Mouse (Mus musculus) embryonic fibroblast, embryonic 13.5 days (primary cell): ENCODE measurements around the gene F12. TPM values are rescaled to one million over a fixed set of nuclear protein-coding genes. Genes with fewer than 3 reads are reported as not detected.
A peak's percentile ranks its signal among the peaks of the same experiment; 100 is the strongest.

Experiments
- H3K27ac ChIP-seq: 2 replicates; pipeline ENCODE4 v1.5.1; 2012; ENCODE audit warnings: low read length, control low read depth, inconsistent platforms; ENCODE audit not compliant: insufficient read depth
- H3K4me1 ChIP-seq: 2 replicates; pipeline ENCODE4 v1.6.1; 2011; ENCODE audit warnings: low read length; ENCODE audit not compliant: control insufficient read depth, insufficient read depth
- H3K4me3 ChIP-seq: 2 replicates; pipeline ENCODE4 v1.5.1; 2011; ENCODE audit warnings: mild to moderate bottlenecking, control low read depth, low read length; ENCODE audit not compliant: insufficient read depth
- CTCF ChIP-seq: IDR thresholded peaks from 2 replicates; pipeline ENCODE4 v1.5.1; 2011; ENCODE audit warnings: mild to moderate bottlenecking, control low read depth, low read length, moderate library complexity, borderline replicate concordance; ENCODE audit not compliant: insufficient read depth
- POLR2A ChIP-seq: IDR thresholded peaks from 2 replicates; pipeline ENCODE4 v1.6.1; 2011; ENCODE audit warnings: low read depth, mild to moderate bottlenecking, control low read depth, low read length, moderate library complexity
- polyA plus RNA-seq: library from polyadenylated mRNA; stranded (reverse); fragments of >200 nt; gene quantifications from 2 replicates; pipeline ENCODE4 v1.2.4, GENCODE M21; 2011; ENCODE audit warnings: low read depth; ENCODE audit not compliant: missing spikeins, insufficient read length

F12 gene
- polyA plus RNA-seq, 1 experiment, result not detected

DNA sequence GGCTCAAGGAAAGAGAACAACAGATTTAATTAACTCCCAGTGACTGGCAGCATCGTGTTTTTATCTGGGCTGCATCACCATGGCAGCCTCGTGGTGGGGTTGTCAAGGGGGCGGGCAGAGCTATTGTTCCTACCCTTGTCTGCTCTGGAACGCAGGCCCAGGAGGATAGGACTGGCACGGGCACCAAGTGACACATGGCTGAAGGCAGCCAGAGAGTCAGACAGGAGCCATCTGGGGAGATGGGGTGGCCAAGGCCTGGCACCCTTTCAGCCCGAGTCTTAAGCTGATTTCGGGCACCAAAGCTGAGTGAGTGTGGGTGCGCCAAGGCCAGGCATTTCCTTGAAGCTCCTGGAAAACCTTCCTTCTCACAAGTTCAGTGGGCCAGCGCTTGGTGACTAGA is 43.8 kb upstream of the F12 start:
- Histone ChIP-seq H3K4me1 (0 out of 2 replicates have a peak, but pooled peaks cover 4% of the 10 kb centered on the region), H3K27ac (no peak overlapping the region)
- TF ChIP-seq POLR2A (no peak), CTCF (no peak)

DNA sequence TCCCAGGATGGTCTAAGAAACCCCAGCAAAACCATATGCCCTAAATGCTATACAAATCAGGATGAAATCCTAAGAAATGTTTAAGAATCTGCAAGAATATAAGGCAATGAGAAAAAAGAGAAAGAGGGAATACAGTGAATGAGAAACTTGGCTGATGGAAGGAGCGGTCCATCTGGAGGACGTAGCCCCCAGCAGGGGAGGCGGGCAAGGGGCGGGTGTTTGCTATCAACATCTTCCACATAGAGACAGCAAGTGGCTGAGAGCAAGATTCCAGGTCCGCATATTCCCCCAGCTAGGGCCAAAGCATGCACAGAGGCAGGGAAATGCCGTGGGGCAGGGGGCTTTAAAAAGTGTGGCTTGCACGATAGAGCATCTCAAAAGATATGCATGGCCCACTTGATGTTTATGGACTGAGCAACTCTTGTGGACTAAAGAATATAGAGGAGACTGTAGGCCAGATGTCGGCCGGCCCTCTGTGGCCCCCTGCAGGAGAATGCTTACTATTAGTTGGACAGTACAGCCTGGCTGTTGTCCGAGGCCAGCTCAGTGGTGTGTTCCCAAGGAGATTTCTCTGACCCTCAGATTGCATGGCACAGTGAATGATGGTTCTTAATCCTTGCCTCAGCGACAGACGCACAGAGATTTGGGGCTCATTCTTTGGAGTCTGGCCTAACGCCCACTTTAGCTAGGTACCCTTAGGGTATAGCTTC is 42.4 kb upstream of the F12 start:
- 0 out of 2 replicates have a peak, but pooled peaks cover 7% of the 10 kb centered on the region for H3K4me1 ChIP-seq
- no peak overlapping the region for H3K4me3 ChIP-seq
- no peak overlapping the region for H3K27ac ChIP-seq
- TF ChIP-seq CTCF (no peak), POLR2A (no peak)

More for the DNA sequence above, 43.8 kb upstream of the F12 start:
- no peak overlapping the region for H3K4me3 ChIP-seq

DNA sequence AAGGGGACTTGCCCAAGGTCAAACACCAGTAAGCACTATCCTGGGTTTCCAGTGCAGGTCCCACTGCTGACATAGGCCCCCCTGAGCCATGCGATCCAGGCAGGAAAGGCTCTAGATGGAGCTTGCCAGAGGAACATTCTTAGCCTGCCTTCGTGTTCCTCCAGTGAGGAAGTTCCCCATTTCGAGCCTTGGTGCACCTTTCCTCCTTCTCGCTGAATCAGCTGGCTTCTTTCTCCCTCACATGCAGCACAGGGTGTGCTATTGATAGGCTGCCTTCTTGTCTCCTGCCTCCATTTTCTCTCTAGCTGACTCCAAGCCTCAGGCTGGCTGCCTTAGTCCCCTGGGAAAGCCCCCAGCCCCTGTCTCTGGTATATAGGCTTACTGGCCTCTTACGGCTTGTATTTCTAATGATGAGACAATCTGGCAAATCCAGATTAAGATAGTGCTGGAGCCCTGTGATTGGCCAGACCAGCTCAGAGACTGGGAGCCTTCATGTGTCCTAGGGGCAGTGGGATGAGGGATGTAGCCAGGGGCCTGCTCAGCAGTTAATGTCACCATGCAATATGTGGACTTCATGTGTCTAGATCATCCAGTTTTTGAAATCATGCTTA is 39.3 kb upstream of the F12 start:
- no peak overlapping the region for H3K27ac ChIP-seq
- H3K4me1 ChIP-seq, result 0 out of 2 replicates have a peak, but pooled peaks cover 10% of the 10 kb centered on the region
- no peak for TF ChIP-seq CTCF
- no peak for TF ChIP-seq POLR2A
- H3K4me3 ChIP-seq, result no peak overlapping the region

DNA sequence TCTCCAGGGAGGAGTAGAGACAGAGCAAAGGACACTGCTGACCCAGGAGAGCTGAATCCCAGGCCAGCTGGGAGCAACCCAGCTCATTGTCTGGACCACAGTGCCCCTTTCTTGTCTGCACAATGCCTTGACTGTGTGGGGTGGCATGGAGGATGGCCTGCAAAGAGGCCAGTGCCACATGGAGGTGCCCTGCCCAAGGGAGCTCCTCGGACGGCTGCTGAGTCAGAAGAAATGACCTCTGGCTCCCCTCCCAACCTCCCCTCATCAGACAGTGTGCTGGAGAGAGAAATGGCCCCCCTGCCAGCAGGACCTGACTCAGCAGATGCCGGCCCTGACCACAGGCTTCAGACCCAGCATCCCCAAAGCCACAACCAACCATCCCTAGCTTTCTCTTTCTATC is 38.6 kb upstream of the F12 start:
- no peak for TF ChIP-seq POLR2A
- no peak for TF ChIP-seq CTCF
- H3K27ac ChIP-seq, result peak overlapping the region; percentile 25
- 0 out of 2 replicates have a peak, but pooled peaks cover 10% of the 10 kb centered on the region for H3K4me1 ChIP-seq
- peak overlapping the region; percentile 68 for H3K4me3 ChIP-seq

DNA sequence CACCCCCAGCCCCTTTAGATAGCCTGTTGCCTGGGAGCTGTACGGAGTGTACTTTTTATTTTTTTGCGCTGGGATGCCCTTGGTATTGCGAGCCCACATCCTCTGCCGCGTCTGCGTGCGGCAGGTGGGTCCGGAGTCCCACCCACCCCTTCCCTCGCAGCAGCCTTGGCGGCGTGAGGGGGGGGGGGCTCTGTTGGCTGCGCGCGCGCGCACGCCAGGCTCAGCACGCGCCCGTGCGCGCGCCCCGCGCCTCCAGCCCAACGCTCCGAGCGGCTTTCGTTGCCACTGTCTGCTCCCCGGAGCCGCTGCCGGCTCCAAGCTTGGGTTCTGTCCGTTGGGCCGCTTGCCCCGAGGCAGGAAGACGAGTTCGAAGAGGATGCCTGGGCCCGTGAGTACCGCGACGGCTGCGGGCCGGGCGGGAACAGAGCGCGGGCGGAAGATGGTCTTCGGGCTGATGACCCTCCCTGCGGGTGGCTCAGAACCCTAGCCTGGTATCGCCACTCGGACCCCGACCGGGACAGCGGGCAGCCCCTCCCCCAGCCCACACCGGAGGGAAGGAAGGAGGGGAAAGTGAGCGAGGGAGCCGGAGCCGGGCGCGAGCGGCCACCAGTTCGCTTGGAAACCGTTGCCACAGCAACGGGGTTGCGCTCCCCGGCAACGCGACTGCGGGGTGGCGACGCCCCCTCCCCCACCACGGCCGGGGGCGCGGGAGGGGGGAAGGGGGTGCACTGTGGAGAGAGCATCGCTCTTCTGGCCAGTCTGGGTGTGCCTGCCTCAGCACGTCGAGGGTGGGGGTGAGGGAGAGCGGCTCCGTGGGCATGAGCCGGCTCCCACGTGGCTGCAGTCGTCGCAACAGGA is 37.7 kb upstream of the F12 start, which contains the start of gene Prr7:
Gene Prr7, plus strand, starts transcription at position 241 of the 858 bp plus-strand sequence.
- no peak for TF ChIP-seq CTCF
- TF ChIP-seq POLR2A, result peak; percentile 29
- H3K4me1 ChIP-seq, result 0 out of 2 replicates have a peak, but pooled peaks cover 10% of the 10 kb centered on the region
- peak within 1 kb of the TSS; percentile 87 for H3K27ac ChIP-seq
- peak within 1 kb of the TSS; percentile 68 for H3K4me3 ChIP-seq

DNA sequence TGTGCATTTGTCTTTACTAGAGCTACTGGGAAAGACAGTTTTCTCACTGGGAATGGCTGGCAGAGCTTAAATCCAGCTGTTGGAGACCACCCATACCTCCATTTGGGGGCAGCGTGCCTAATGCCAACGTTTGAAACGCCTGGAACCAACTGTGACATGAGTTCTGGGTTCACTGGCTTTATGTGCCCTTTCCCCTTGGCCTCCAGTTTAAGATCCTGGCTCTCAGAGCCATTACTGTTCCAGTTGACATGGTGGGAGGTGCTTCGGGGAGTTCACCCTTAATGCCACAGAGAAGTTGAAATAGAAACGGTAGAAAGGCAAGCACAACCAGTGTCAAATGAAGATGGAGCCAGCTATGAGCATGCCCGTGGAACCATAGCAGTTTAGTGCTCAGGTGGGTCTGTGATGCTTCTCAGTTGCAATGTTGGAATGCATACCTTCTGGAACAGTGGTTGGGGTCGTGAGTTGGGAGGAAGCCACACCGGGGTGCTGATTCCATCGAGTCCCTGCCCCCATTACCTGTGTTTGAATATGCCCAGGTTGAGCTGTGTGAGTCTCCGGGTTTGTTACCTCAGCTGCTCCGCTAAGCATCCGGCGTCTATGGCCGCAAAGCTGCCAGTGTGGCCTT is 36.9 kb upstream of the F12 start:
- H3K4me1 ChIP-seq, result 0 out of 2 replicates have a peak, but pooled peaks cover 10% of the 10 kb centered on the region
- no peak for TF ChIP-seq POLR2A
- no peak for TF ChIP-seq CTCF
- H3K4me3 ChIP-seq, result peak overlapping the region; percentile 68; the same call in 1 of the 2 replicates
- no peak overlapping the region for H3K27ac ChIP-seq

DNA sequence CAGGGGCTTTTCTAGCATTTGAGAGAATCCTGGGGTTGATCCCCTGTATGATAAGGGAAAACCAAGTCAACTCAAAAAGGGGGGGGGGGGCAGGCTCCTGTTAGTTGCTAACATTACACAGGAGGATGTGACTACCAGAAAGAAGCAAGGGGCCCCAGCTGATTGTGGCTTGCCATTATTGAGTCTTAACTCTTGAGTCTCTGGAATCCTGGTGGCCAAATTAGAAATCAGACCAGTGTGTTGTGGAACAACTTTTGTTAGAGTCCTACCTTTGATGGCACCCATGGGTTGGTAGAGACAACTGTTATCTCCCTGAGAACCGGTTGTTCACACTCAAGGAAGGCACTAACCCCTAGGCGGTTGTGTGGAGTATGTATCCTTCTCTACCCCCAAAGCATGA is 36.4 kb upstream of the F12 start:
- no peak overlapping the region for H3K4me3 ChIP-seq
- TF ChIP-seq CTCF (no peak), POLR2A (no peak)
- 0 out of 2 replicates have a peak, but pooled peaks cover 10% of the 10 kb centered on the region for H3K4me1 ChIP-seq
- H3K27ac ChIP-seq, result no peak overlapping the region

DNA sequence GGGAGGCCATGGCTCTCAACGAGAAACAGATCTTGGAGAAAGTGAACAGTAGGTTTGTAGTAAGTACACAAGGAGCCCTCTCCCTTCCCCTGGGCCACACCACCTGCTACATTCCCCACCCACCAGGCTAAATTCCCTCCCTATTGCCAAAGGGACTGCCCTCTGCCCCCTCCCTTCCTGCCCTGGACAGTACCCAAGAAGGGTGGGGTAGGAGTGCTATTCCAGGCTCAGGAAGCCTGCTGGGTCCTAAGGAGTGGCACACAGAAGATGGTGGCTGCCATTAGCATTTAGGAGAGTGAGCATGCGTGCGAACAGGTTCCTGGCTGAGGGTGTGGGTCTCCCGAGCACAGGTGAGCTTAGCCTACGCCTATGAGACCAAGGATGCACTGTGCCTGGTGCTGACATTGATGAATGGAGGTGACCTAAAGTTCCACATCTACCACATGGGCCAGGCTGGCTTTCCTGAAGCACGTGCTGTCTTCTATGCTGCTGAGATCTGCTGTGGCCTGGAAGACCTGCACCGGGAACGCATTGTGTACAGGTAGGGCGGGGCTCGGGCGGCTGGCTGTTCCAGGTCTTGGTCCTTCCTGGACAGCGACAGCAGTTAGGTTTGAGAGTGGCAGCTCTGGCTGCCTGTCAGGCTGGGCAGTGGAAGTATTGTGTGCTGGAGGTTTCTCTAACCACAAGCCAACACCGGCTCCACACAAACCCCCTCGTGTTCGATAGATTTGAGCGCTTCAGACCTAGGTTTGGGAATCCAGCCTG is 25.4 kb upstream of the F12 start:
- Histone ChIP-seq H3K4me1 (no peaks in the 10 kb centered on the region; the same call in 1 of the 2 replicates), H3K27ac (no peak overlapping the region), H3K4me3 (no peak overlapping the region)
- no peak for TF ChIP-seq CTCF
- no peak for TF ChIP-seq POLR2A
